Mouse (Mus musculus): ENCODE results near the gene Tmem19. TPM values are rescaled to one million over a fixed set of nuclear protein-coding genes. Genes with fewer than 3 reads are reported as not detected.

The Tmem19 gene
- polyA plus RNA-seq, 1 experiment from 2014 or later: 31.1 TPM

GRCm38 (mm10) chr10:115296401-115296935, 65.8 kb downstream of the Tmem19 start:
- H3K9ac ChIP-seq (replicated peaks; ENCODE audit: low read depth): no peak overlapping the region
- H3K4me2 ChIP-seq (replicated peaks; ENCODE audit: low read depth, low read length): no peak overlapping the region
- no peaks in the 10 kb centered on the region for H3K9me3 ChIP-seq (ENCODE audit: low read length)
- WGBS: 71% methylated on average over 9 of the region's 9 CpGs
- TF ChIP-seq EP300 (IDR thresholded peaks at IDR 0.05) (no peak), CTCF (IDR thresholded peaks at IDR 0.05) (peak; percentile 49)
- H3K4me1 ChIP-seq (ENCODE audit: insufficient read depth, low read depth, low read length): no peaks in the 10 kb centered on the region
- no peak for DNase-seq (ENCODE audit: low spot score)
- H3K36me3 ChIP-seq (ENCODE audit: insufficient read depth, low read length): peaks cover 36% of the 10 kb centered on the region
- ATAC-seq: peak; percentile 37; the same call in 1 of the 2 replicates
- H3K4me3 ChIP-seq (ENCODE audit: low read depth, low read length): no peak overlapping the region
- H3K27ac ChIP-seq (ENCODE audit: low read length): no peak overlapping the region
- no peaks in the 10 kb centered on the region for H3K27me3 ChIP-seq (replicated peaks; ENCODE audit: insufficient read depth, low read length)

- TF ChIP-seq EP300 (IDR thresholded peaks at IDR 0.05) (no peak), CTCF (IDR thresholded peaks at IDR 0.05) (no peak)
- Histone ChIP-seq H3K9me3 (ENCODE audit: low read length) (no peaks in the 10 kb centered on the region), H3K4me1 (ENCODE audit: insufficient read depth, low read depth, low read length) (no peaks in the 10 kb centered on the region), H3K9ac (replicated peaks; ENCODE audit: low read depth) (no peak overlapping the region), H3K36me3 (ENCODE audit: insufficient read depth, low read length) (peaks cover 30% of the 10 kb centered on the region; the same call in 1 of the 2 replicates), H3K4me2 (replicated peaks; ENCODE audit: low read depth, low read length) (no peak overlapping the region), H3K27ac (ENCODE audit: low read length) (no peak overlapping the region), H3K27me3 (replicated peaks; ENCODE audit: insufficient read depth, low read length) (no peaks in the 10 kb centered on the region), H3K4me3 (ENCODE audit: low read depth, low read length) (no peak overlapping the region)
- ATAC-seq: no peak
- WGBS: 95% methylated on average over 3 of the region's 3 CpGs
- DNase-seq (ENCODE audit: low spot score): no peak
Measured at GRCm38 (mm10) chr10:115295162-115295561, 67.1 kb downstream of the Tmem19 start.

- H3K27me3 ChIP-seq (replicated peaks; ENCODE audit: insufficient read depth, low read length): no peaks in the 10 kb centered on the region
- H3K9me3 ChIP-seq (ENCODE audit: low read length): no peaks in the 10 kb centered on the region
- WGBS: 96% methylated on average over 7 of the region's 7 CpGs
- H3K9ac ChIP-seq (replicated peaks; ENCODE audit: low read depth): no peak overlapping the region
- no peak for TF ChIP-seq EP300 (IDR thresholded peaks at IDR 0.05)
- ATAC-seq: no peak
- H3K4me3 ChIP-seq (ENCODE audit: low read depth, low read length): no peak overlapping the region
- H3K36me3 ChIP-seq (ENCODE audit: insufficient read depth, low read length): peaks cover 29% of the 10 kb centered on the region
- no peak for DNase-seq (ENCODE audit: low spot score)
- H3K4me1 ChIP-seq (ENCODE audit: insufficient read depth, low read depth, low read length): no peaks in the 10 kb centered on the region
- no peak overlapping the region for H3K4me2 ChIP-seq (replicated peaks; ENCODE audit: low read depth, low read length)
- no peak overlapping the region for H3K27ac ChIP-seq (ENCODE audit: low read length)
Measured at GRCm38 (mm10) chr10:115294715-115295114, 67.6 kb downstream of the Tmem19 start.

DNA sequence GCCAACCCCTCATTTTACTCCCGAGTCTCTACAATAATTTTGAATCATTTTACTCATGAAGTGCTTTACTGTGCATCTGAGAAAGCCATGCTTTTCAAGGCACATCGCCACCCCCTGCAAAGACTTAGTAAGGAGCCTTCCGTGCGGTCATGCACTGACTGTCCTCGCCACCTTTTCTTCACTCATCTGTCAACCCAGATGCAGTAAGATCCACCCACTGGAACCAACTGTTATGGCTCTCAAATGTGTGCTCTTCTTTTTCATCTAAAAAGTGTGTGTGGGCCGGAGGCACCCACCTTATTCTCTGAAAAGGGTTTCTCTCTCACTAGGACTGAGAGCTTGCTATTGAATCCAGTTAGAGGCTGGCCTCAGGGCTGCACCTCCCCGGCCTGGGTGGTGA, 68.4 kb downstream of the Tmem19 start:
- Histone ChIP-seq H3K4me3 (ENCODE audit: low read depth, low read length) (no peak overlapping the region), H3K27ac (ENCODE audit: low read length) (no peak overlapping the region), H3K4me1 (ENCODE audit: insufficient read depth, low read depth, low read length) (no peaks in the 10 kb centered on the region), H3K9me3 (ENCODE audit: low read length) (no peaks in the 10 kb centered on the region), H3K27me3 (replicated peaks; ENCODE audit: insufficient read depth, low read length) (no peaks in the 10 kb centered on the region), H3K9ac (replicated peaks; ENCODE audit: low read depth) (no peak overlapping the region), H3K4me2 (replicated peaks; ENCODE audit: low read depth, low read length) (no peak overlapping the region), H3K36me3 (ENCODE audit: insufficient read depth, low read length) (peaks cover 29% of the 10 kb centered on the region)
- no peak for ATAC-seq
- DNase-seq (ENCODE audit: low spot score): no peak
- TF ChIP-seq EP300 (IDR thresholded peaks at IDR 0.05): no peak
- no peak for TF ChIP-seq CTCF (IDR thresholded peaks at IDR 0.05)
- WGBS: 96% methylated on average over 7 of the region's 7 CpGs

- Histone ChIP-seq H3K27me3 (replicated peaks; ENCODE audit: insufficient read depth, low read length) (no peaks in the 10 kb centered on the region), H3K36me3 (ENCODE audit: insufficient read depth, low read length) (peaks cover 38% of the 10 kb centered on the region), H3K9ac (replicated peaks; ENCODE audit: low read depth) (no peak overlapping the region), H3K4me2 (replicated peaks; ENCODE audit: low read depth, low read length) (no peak overlapping the region), H3K4me1 (ENCODE audit: insufficient read depth, low read depth, low read length) (no peaks in the 10 kb centered on the region), H3K9me3 (ENCODE audit: low read length) (no peaks in the 10 kb centered on the region), H3K4me3 (ENCODE audit: low read depth, low read length) (no peak overlapping the region), H3K27ac (ENCODE audit: low read length) (no peak overlapping the region)
- DNase-seq (ENCODE audit: low spot score) (no peak), ATAC-seq (no peak)
- WGBS: 93% methylated on average over 9 of the region's 9 CpGs
- TF ChIP-seq EP300 (IDR thresholded peaks at IDR 0.05) (no peak), CTCF (IDR thresholded peaks at IDR 0.05) (no peak)
Measured at GRCm38 (mm10) chr10:115290671-115291070, 71.6 kb downstream of the Tmem19 start.

Other genes with a start within 250 kb of the Tmem19 start
- gene Tph2, start 177.5 kb downstream of the Tmem19 start, polyA plus RNA-seq (2015; fragmentation: Nextera tagmentation; extraction: Ambion mirVana): 0.05 and 0.08 TPM in 2 replicates
- 47.9 and 49.9 TPM in 2 replicates for gene Tbc1d15, start 111.0 kb downstream of the Tmem19 start, polyA plus RNA-seq (2015; fragmentation: Nextera tagmentation; extraction: Ambion mirVana)
- 9.1 and 10.1 TPM in 2 replicates for gene Rab21, start 46.9 kb downstream of the Tmem19 start, polyA plus RNA-seq (2015; fragmentation: Nextera tagmentation; extraction: Ambion mirVana)
- 16.2 and 17.4 TPM in 2 replicates for gene Thap2, start 21.9 kb upstream of the Tmem19 start, polyA plus RNA-seq (2015; fragmentation: Nextera tagmentation; extraction: Ambion mirVana)
- gene Zfc3h1, start 22.5 kb upstream of the Tmem19 start, polyA plus RNA-seq (2015; fragmentation: Nextera tagmentation; extraction: Ambion mirVana): 13.9 and 17.0 TPM in 2 replicates
- gene A930009A15Rik, start 207.5 kb upstream of the Tmem19 start, polyA plus RNA-seq (2015; fragmentation: Nextera tagmentation; extraction: Ambion mirVana): not detected in 2 replicates
- gene Lgr5, start 225.3 kb upstream of the Tmem19 start, polyA plus RNA-seq (2015; fragmentation: Nextera tagmentation; extraction: Ambion mirVana): 0.23 and 0.35 TPM in 2 replicates

Data from lung, postnatal 0 days (tissue).